Mouse (Mus musculus): Measurements from ENCODE around the gene Usp19. TPM values are rescaled to one million over a fixed set of nuclear protein-coding genes. Genes with fewer than 3 reads are reported as not detected.

The Usp19 gene
- polyA plus RNA-seq, 1 experiment from 2014 or later: 142 TPM

- ATAC-seq (no peak), DNase-seq (ENCODE audit: low read depth, low spot score) (no peak)
- no peak for TF ChIP-seq CTCF (IDR thresholded peaks at IDR 0.05)
- CTCF ChIA-PET: interaction anchor here (1.0 kb wide), 1 partner anchor 11 kb away, joined by 3 read pairs; no protein-coding TSS in a partner anchor
- in situ Hi-C loops (cut with MboI; ENCODE audit: low pct_unique_long_range_greater_than_20kb): no loop called here
- H3K27me3 ChIP-seq: no peaks in the 10 kb centered on the region
- POLR2A ChIA-PET: no interaction called here
Observed at GRCm38 (mm10) chr9:108453458-108453857, 36.9 kb upstream of the Usp19 start.

- in situ Hi-C loops (cut with MboI; ENCODE audit: low pct_unique_long_range_greater_than_20kb): no loop called here
- no peak for TF ChIP-seq CTCF (IDR thresholded peaks at IDR 0.05)
- ChIA-PET POLR2A (no interaction called here), CTCF (interaction anchor here (1.0 kb wide), 1 partner anchor 12 kb away, joined by 3 read pairs; no protein-coding TSS in a partner anchor)
- DNase-seq (ENCODE audit: low read depth, low spot score): no peak
- no peaks in the 10 kb centered on the region for H3K27me3 ChIP-seq
- no peak for ATAC-seq
Observed at GRCm38 (mm10) chr9:108454429-108454828, 36.0 kb upstream of the Usp19 start.

GRCm38 (mm10) chr9:108455747-108456571 lies 34.4 kb upstream of the Usp19 start:
- ChIA-PET CTCF (no interaction called here), POLR2A (no interaction called here)
- no peak for TF ChIP-seq CTCF (IDR thresholded peaks at IDR 0.05)
- ATAC-seq: no peak
- no peak for DNase-seq (ENCODE audit: low read depth, low spot score)
- no peaks in the 10 kb centered on the region for H3K27me3 ChIP-seq
- in situ Hi-C loops (cut with MboI; ENCODE audit: low pct_unique_long_range_greater_than_20kb): no loop called here

GRCm38 (mm10) chr9:108456953-108457352 lies 33.4 kb upstream of the Usp19 start:
- POLR2A ChIA-PET: no interaction called here
- CTCF ChIA-PET: no interaction called here
- in situ Hi-C loops (cut with MboI; ENCODE audit: low pct_unique_long_range_greater_than_20kb): no loop called here
- no peaks in the 10 kb centered on the region for H3K27me3 ChIP-seq
- no peak for DNase-seq (ENCODE audit: low read depth, low spot score)
- no peak for TF ChIP-seq CTCF (IDR thresholded peaks at IDR 0.05)
- ATAC-seq: no peak

- no peak for ATAC-seq
- in situ Hi-C loops (cut with MboI; ENCODE audit: low pct_unique_long_range_greater_than_20kb): no loop called here
- CTCF ChIA-PET: interaction anchor here (1.1 kb wide), 1 partner anchor 19 kb away, joined by 3 read pairs; the partner anchor contains the start of gene Lamb2
- POLR2A ChIA-PET: no interaction called here
- TF ChIP-seq CTCF (IDR thresholded peaks at IDR 0.05): no peak
- DNase-seq (ENCODE audit: low read depth, low spot score): no peak
- no peaks in the 10 kb centered on the region for H3K27me3 ChIP-seq
Observed at GRCm38 (mm10) chr9:108459939-108460318, 30.5 kb upstream of the Usp19 start.

GRCm38 (mm10) chr9:108460319-108461178 lies 29.9 kb upstream of the Usp19 start, which contains the start of gene Ccdc71:
Ccdc71 (plus strand) TSS chr9:108460527.
- ATAC-seq: peak; percentile 63
- no peak for DNase-seq (ENCODE audit: low read depth, low spot score)
- CTCF ChIA-PET: interaction anchor here (1.1 to 1.5 kb wide), 2 partner anchors 10 to 19 kb away, joined by 3 read pairs; partner anchors contain the start of gene Lamb2
- POLR2A ChIA-PET: interaction anchor here (0.6 to 1.6 kb wide), 2 partner anchors 11 to 81 kb away, joined by 3 to 4 read pairs; no protein-coding TSS in a partner anchor
- in situ Hi-C loops (cut with MboI; ENCODE audit: low pct_unique_long_range_greater_than_20kb): no loop called here
- TF ChIP-seq CTCF (IDR thresholded peaks at IDR 0.05): no peak
- no peaks in the 10 kb centered on the region for H3K27me3 ChIP-seq

- H3K27me3 ChIP-seq: no peaks in the 10 kb centered on the region
- no peak for TF ChIP-seq CTCF (IDR thresholded peaks at IDR 0.05)
- DNase-seq (ENCODE audit: low read depth, low spot score) (no peak), ATAC-seq (no peak)
- ChIA-PET CTCF (interaction anchor here (1.5 kb wide), 1 partner anchor 11 kb away, joined by 3 read pairs; no protein-coding TSS in a partner anchor), POLR2A (interaction anchor here (0.6 to 1.6 kb wide), 2 partner anchors 12 to 80 kb away, joined by 3 to 4 read pairs; no protein-coding TSS in a partner anchor)
- in situ Hi-C loops (cut with MboI; ENCODE audit: low pct_unique_long_range_greater_than_20kb): no loop called here
Observed at GRCm38 (mm10) chr9:108461181-108461631, 29.2 kb upstream of the Usp19 start, which contains the start of gene Klhdc8b. Klhdc8b (minus strand) TSS chr9:108461581.

- no peaks in the 10 kb centered on the region for H3K27me3 ChIP-seq
- POLR2A ChIA-PET: interaction anchor here (0.6 to 1.6 kb wide), 6 partner anchors 12 to 80 kb away, joined by 3 to 10 read pairs (median 3); partner anchors contain the start of genes BC048562, Lamb2 and Usp19
- no peak for TF ChIP-seq CTCF (IDR thresholded peaks at IDR 0.05)
- CTCF ChIA-PET: interaction anchor here (1.5 kb wide), 3 partner anchors 9 to 20 kb away, joined by 3 to 5 read pairs (median 3); no protein-coding TSS in a partner anchor
- in situ Hi-C loops (cut with MboI; ENCODE audit: low pct_unique_long_range_greater_than_20kb): no loop called here
- ATAC-seq (no peak), DNase-seq (ENCODE audit: low read depth, low spot score) (no peak)
Observed at GRCm38 (mm10) chr9:108461675-108462074, 28.7 kb upstream of the Usp19 start.

- ChIA-PET CTCF (interaction anchor here (1.5 kb wide), 3 partner anchors 10 to 20 kb away, joined by 3 to 5 read pairs (median 3); no protein-coding TSS in a partner anchor), POLR2A (interaction anchor here (0.7 to 1.6 kb wide), 5 partner anchors 13 to 28 kb away, joined by 3 to 10 read pairs (median 3); partner anchors contain the start of genes BC048562, Lamb2 and Usp19)
- no peaks in the 10 kb centered on the region for H3K27me3 ChIP-seq
- in situ Hi-C loops (cut with MboI; ENCODE audit: low pct_unique_long_range_greater_than_20kb): no loop called here
- no peak for TF ChIP-seq CTCF (IDR thresholded peaks at IDR 0.05)
- ATAC-seq (no peak), DNase-seq (ENCODE audit: low read depth, low spot score) (no peak)
Observed at GRCm38 (mm10) chr9:108462192-108462591, 28.2 kb upstream of the Usp19 start.

- no peaks in the 10 kb centered on the region for H3K27me3 ChIP-seq
- ChIA-PET POLR2A (interaction anchor here (0.8 kb wide), 1 partner anchor 19 kb away, joined by 3 read pairs; no protein-coding TSS in a partner anchor), CTCF (no interaction called here)
- ATAC-seq (no peak), DNase-seq (ENCODE audit: low read depth, low spot score) (no peak)
- in situ Hi-C loops (cut with MboI; ENCODE audit: low pct_unique_long_range_greater_than_20kb): no loop called here
- no peak for TF ChIP-seq CTCF (IDR thresholded peaks at IDR 0.05)
Observed at GRCm38 (mm10) chr9:108463713-108464112, 26.7 kb upstream of the Usp19 start.
